Mouse (Mus musculus): ENCODE results near the gene Tgm1.
A peak's percentile ranks its signal among the peaks of the same experiment; 100 is the strongest.

The Tgm1 gene

DNA sequence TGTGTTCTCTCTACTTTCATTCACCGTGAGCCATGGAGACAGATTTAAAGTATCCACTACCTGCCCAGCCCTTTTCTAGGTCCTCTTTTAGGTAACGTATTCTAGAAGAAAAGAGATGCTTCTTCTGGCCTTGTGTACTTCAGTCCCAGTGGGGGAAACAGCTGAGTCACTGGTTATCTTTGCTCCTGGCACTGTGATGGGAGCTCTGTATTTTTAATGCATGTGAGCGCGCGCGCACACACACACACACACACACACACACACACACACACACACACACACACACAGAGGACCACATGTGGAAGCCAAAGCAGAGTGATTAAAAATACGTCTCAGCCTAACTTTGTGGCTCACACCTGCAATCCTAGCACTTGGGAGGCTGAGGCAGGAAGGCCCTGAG, 9.7 kb upstream of the Tgm1 start:
- DNase-seq (ENCODE audit: low spot score): no peak

DNA sequence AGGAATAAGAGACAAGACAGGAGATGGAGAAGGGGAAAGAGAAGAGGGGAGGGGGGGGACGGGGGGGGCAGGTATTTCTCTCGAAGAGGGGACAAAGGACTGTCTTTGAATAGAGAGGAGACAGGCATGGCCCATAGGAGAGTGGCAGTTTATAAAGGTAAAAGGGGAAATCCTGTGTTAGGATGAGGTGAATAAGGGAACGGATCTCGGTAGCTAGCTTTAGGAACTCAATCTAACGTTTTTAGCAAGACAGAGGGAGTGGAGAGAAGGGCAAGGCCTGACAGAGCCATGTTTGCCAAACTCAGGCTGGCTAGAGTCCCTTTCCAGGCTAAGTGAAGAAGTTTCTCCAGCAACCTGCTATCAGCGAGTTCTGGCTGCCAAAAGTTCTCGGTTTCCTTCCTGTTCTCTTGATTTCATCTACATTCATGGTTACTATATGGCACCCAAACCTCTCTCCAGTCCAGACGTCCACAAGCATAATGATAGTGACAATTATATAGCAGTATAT, 8.8 kb upstream of the Tgm1 start:
- no peak for DNase-seq (ENCODE audit: low spot score)

DNA sequence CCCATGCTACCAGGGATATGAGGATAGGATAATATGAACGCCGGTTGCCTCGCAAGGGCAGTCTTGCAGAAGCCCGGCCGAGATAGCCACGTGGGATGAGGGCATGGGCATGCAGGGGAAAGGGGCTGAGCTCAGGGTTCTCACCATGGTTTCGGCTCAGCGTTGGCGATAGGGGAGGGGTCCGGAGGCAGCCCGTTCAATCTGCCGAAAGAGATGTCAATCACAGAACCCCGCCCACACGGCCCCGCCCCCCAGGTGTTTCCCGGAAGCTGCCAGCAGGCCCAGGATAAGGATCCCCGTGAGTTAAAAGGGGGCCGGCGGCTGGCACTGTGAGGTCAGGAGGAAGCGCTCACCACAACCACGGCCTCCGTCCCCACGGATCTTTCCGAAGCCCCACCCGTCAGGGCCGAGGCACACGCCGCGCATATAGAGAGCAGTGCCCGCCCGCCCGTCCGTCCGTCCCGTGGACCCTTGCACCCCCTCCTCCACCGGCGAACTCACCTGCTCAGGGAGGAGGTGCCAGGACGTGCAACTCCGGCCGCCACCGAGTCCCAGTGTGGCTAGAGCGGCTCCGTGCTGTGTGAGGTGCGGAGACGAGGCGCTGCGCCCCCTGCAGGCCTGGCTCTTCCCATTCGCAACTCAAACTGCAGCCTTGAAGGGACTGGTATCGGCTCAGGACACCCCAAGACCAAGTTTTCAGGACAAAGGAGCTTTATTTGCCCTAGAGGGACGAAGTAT, 8.1 kb upstream of the Tgm1 start, which contains the start of gene Rabggta:
TSS of gene Rabggta (minus strand) at position 564 of the 738 bp plus-strand sequence.
- DNase-seq (ENCODE audit: low spot score): peak; percentile 82

DNA sequence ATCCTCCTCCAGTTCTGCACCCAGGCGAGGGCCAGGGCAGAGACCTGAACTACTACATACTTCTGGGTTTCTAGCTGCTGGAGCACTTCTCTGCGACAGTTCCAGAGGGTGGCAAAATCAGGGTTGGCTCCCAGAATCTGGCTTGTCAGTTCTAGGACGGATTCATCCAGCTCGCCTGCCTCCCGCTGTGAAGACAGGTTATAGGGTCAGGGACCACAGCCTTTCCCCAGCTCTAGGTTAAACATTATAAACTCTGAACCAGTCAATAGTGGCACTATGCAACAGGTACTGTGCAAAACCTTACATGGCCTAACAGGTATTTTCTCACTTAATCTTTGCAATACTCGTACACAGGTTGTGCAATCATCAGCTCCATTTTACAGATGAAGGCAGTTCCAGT, 7.3 kb upstream of the Tgm1 start:
- no peak for DNase-seq (ENCODE audit: low spot score)

DNA sequence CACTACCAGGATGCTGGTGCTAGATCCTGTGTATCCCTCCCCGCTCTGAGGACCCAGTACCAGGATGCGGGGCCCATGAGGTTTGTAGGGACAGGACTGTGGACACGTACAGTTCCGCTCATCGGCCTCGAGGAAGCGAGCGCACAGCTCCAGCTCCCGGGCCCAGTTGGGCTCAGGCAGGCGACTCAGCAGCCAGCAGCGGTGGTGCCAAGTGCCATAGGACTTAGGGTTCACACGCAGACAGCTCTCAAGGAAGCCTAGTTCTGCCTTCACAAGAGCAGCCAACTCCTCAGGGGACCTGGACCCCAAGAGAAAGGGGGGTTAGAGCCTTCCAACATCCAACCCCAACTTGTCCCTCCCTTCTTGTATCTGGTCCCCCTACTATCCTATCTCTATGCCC, 6.9 kb upstream of the Tgm1 start:
- DNase-seq (ENCODE audit: low spot score): no peak

DNA sequence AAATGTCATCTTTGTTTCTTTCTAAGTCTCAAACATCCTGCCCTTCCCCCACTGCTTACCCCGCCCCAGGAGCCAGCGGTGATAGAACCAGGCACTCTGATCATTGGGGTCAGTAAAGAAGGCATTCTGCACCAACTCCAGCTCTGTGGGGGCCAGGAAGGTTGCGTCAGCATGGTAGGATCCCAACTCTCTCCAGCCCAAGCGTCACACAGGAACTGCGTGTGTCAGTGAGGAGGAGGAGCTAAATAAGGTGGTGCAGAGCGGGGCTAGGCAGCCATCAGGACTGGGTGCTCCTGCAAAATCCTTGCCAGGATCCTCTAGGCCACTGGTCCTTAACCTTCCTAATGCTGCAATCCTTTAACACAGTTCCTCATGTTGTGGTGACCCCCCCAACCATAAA, 6.0 kb upstream of the Tgm1 start:
- no peak for DNase-seq (ENCODE audit: low spot score)

DNA sequence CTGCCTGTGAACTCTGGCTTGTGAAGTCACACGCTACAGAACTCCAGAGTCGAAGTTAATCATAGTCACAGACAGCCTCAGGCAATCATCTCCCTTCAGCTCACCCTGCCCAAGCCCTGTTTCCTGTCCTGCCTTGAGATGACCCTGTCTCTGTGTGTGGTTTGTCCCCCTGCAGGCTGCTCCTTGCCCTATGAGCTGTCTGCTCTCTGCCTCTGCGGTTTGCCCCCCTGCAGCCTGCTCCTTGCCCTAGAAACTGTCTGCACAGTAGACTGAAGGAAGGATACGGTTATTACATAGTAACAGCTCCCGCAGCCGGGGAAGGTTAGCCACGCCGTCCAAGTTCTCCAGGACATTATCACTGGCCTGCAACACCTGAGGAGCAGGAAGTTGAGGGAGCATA, 3.2 kb upstream of the Tgm1 start:
- no peak for DNase-seq (ENCODE audit: low spot score)

DNA sequence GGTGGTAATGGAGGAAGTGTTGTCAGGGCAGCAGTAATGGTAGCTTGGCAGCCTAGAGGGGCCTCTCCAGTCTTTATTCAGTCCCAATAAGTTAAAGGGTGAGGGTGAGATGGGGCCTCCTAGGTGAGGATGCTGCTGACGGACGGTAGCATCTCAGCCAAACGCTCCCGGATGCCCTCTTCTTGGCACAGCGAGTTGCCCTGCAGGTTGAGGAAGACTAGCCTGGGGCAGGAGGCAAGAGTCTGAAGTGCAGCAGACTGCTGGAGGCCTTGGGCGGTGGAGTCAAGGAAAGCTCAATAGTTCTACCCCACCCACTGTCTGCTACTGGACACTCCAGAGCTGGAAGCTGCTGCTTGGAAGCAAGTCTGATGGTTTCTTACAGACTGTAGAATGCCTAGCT, 2.5 kb upstream of the Tgm1 start:
- no peak for DNase-seq (ENCODE audit: low spot score)

DNA sequence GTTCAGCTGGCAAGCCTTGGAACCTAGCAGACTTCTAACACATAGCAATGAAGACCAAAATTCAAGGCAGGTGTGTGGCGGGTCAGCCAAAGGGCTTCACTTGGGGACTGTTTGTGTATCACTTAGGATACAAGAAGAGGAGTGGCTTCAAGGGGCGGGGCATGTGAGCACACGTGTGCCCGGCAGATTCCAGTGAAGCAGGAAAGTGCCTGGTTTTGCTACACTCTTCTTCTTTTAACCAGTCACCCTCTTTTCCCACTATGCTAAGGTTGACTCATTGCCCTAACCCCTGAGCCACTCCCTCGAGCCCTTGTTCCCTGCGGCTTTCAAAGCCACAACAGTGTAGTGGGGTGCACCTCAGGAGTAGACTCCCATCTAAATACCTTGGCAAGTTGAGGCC, 1.2 kb upstream of the Tgm1 start:
- no peak for DNase-seq (ENCODE audit: low spot score)

DNA sequence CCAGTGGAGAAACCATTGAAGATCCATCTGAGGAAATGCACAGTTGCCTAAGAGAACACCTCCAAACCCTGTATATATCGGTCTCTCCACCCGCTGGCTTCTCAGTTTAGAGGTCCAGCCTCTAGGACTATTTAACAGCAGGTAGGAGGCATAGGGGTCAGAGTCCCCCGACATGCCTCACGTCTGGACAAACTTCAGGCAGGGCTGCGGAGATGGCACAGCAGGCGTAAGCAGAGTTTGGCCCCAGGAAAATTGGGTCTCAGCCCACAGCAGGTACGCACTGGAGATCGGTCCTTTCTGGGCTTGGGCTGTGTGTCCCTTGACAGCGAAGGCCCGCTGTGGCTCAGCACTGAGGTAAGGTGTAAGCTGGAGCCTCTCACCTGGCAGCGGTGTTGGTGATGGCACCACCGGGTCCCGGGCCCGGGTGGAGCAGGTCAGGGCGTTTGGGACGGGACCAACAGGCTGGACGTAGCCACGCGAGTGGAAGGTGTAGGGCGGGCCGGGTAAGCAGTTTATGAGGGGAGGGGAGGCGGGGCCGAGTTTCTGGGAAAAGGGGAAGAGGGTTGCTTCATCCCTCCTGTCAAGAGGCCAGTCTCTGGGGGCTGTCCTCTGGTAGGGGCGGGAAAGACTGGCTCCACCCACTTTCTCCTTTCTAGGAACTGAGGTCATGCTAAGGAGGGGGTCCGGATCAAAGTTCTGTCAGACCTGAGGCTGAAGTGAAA, 558 bp downstream of the Tgm1 start:
- no peak for DNase-seq (ENCODE audit: low spot score)

DNA sequence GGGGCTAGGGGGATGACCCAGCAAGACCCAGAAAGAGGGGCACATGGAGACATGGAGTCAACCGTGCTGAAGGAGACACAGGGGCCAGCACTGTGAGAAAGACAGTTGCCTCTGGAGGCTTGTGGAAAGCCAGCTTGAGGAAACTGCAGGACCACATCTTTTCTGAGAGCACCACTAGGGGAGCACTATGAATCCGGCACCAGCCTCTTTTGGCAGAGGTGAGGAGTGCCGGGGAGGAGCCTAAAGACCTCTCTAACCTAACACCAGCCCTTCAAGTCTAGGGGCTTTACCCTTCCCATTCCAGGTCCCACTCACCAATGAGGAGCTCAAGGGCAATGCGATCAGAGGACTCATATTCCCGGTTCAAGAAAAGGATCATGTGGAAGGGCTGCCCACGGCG, 1.9 kb downstream of the Tgm1 start:
- DNase-seq (ENCODE audit: low spot score): no peak

DNA sequence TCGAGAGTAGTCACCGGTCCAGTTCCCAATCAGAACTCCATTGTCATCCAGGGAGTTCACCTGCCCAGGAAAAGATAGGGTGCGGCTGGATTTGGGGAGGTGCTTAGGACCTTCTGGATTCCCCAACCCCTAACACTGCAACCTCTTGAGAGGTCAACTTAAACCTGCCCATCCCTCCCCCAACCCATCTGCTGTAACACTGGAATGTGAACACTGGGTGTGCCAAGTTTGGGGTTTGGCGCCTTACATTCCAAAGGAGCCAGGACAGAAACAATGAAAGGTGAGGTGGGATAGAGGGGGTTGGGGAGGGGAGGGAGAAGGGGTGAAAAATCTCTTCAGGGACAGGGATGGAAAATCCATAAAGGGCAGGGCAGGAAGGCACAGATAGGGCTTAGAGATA, 4.2 kb downstream of the Tgm1 start:
- no peak for DNase-seq (ENCODE audit: low spot score)

DNA sequence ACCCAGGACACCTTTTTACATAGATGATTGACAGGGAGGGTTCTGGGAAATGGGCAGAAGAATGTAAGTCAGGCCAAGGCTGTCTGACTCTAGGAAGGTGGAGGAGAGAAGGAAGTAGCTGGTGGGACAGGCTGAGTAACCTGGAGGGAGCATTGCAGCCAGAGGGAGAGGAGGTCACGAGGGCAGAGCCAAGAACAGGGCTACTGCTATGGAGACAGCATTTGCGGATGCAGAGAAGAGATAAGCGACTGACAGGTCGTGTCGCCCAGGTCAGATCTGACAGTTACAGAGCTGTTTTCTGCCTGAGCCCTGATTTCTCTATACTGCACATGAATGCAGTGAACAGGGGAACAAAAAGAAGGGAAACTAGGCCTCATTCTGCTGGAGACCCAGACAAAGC, 6.3 kb downstream of the Tgm1 start:
- no peak for DNase-seq (ENCODE audit: low spot score)

DNA sequence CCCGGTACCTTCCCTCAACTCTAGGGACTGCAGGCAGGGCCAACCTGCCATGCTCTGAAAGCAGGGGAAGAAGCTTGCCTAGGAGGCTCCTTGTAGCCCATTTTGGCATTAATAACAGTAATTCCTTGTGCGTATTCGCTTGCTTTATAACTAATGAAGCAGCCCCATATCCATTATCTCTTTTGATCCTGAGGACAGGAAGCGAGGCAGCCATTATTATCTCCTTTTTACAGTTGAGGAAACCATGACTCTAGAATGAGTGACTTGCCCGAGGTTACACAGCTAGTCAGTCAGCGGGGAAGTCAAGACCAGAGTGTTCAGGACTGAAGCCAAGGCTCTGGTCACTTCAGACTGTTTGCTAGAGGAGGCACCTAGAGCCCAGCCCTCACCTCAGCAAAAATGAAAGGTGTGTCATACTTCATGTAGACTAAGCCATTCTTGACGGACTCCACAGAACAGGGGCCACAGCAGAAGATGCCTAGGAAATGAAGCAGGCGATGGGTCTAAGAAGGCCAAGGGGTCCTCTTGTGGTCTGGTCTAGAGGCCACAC, 7.6 kb downstream of the Tgm1 start:
- no peak for DNase-seq (ENCODE audit: low spot score)

DNA sequence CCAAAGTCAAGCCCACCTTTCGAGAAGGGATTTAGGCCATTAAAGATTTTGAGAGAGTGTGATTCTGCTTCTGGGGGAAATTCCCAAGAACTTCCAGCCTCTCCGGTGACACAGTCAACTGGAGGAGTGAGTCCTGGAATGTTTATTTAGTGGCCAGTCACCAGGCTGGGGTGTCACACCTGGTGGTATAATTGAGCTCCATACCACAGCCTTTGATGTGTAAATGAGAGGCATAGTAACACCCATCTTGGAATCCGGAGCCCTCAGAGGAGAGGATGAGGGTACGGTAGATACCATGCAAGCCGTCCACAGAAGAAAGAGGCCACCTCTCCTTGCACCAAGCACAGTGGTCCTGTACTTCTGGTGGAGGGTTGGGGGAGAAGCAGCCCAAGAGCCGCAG, 11.0 kb downstream of the Tgm1 start:
- no peak for DNase-seq (ENCODE audit: low spot score)

DNA sequence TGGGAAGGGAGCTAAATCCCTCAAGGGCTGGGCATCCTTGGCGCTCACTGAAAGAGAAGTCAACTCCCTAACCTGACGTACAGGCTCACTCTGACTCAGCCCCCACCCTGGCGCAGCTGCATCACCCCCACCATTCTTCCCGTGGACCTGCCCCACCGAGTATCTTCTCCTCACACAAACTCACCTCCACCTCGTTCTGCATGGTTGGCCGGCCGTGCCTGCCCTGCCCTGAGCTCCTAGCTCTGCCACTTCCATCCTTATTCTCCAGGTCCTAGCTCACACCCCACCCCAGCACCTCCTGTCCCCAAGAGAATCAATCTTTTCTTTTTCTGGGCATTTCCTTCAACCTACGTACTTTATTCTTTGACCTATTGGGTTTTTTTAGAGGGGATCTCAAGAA, 12.6 kb downstream of the Tgm1 start:
- DNase-seq (ENCODE audit: low spot score): no peak

DNA sequence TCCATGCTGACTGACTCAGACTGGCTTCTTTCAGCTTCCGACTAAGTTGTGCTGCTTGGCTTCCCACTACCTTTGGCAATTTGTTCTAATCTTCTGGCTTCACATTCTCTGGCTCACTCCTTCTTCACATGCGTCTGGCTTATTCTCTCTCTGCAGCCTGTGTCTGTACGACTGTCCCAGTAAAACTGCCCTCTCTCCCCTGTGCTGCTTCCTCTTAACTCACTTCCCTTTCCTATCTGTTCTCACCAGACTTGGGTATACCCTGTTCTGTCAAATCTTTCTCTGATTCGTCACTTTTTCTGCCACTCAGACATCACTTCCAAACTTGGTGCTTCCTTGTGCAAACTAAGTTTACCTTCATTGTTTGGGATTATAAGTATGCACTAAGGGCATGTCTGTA, 16.5 kb downstream of the Tgm1 start:
- DNase-seq (ENCODE audit: low spot score): no peak

DNA sequence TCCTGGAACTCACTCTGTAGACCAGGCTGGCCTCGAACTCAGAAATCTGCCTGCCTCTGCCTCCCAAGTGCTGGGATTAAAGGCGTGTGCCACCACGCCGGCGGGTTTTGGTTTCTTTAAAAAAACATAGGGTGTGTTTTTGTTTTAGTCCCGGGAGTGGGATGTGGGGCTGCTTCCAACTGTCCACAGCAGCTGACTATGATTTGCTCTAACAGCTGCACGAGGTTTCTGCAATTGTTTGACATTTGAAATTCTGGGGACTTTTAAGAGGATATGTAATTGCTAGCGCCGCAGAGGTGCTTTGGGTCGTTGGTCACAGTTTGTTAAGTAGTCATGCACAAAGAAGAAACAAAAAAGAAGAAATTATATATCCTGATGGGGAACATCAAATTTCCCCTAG, 24.3 kb downstream of the Tgm1 start:
- no peak for DNase-seq (ENCODE audit: low spot score)

DNA sequence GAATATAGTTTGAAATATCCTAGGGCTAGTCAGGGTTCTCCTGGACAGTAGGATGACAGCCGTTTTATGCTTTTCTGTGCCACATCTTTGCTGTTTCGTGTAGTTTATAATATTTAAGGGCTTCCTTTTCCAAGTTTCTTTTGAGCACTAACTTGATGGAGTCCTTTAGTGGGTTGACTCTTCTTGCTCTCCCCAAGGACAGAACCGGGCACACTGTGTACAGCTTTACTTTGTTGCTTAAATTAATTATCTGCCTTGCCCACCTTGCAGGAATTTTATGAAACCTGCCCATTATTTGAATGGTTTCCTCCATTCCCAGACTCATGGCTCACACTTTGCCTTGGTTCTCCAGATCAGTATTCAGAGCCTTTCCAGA, 31.6 kb downstream of the Tgm1 start:
- DNase-seq (ENCODE audit: low spot score): no peak

DNA sequence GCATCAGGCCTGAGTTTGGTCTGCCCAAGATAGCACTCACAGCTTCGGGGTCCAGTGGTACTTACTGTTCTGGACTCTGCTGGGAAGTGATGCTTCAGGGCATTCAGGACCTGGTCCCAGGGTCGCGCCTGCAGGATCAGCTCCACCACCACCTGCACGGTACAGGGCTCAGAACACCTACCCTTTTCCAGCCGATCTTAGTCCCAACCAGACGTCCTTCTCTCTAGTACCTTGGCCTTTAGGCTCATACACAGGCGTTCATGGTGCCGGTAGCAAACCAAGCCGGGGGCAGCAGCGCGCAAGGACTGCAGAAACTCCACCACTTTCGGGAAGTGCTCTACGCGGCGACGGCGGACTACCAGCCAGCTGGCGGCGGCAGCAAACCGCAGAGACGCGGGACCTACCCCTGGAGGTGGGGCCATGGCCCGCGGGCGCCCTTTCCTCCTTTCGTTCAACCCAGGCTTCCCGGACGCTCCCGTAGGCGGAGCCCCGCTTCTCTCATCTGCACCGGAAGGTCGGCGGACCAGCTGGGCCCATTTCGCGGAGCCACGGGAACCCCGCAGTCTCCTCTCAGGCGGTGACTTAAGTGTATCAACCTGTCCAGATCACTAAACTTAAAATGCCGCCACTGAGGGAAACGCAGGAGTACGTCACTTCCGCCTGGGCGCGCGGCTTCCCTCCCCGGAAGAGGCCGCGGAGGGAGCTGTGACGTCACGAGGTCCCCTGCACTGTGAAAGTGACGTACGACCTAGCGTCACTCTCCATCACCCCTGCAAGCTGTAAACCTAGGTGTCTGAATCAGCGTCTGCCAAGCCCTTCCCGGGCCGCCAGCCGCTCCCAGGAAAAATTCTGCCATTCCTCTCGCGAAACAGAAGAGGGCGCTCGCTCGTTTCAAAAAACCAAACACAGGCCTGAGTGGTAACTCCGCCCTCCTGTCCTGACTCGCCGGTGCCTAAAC, 32.3 kb downstream of the Tgm1 start, which contains the start of gene Tinf2:
TSS of gene Tinf2 (minus strand) at position 661 of the 958 bp plus-strand sequence.
- DNase-seq (ENCODE audit: low spot score): peak; percentile 89

DNA sequence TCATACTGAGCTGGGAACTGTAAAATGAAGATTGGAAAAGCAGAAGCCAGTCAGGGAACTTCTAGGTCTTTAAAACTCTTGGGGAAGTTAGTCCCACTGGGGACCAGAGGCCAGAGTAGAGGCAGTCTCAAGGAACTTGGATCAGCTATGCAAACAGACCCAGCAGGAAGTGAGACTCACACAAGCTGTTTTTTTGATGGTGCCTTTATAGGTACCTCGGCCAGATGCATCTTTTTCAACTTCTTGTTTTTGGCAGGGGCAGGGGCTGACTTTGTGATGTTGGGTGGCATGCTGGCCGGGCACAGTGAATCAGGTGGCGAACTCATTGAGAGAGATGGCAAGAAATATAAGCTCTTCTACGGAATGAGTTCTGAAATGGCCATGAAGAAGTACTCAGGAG, 36.1 kb downstream of the Tgm1 start:
- DNase-seq (ENCODE audit: low spot score): no peak

DNA sequence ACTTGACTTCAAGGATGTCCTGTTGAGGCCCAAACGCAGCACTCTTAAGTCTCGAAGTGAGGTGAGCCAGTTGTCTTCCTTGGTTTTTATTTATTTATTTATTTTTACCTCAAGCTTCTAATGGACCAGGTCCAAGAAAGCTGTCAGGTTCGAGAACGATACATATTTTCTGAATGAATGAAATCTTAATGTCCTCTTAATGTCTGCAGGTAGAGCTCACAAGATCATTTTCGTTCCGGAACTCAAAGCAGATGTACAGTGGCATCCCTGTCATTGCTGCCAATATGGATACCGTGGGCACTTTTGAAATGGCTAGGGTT, 41.0 kb downstream of the Tgm1 start:
- no peak for DNase-seq (ENCODE audit: low spot score)
